Mouse (Mus musculus): ENCODE results near the gene BC025920. TPM values are rescaled to one million over a fixed set of nuclear protein-coding genes. Genes with fewer than 3 reads are reported as not detected.

The BC025920 gene
- total RNA-seq, 1 experiment from 2014 or later = 2.6 TPM

- DNase-seq = no peak
These were observed 36.8 kb downstream of the BC025920 start for GRCm38 (mm10) chr10:81642648-81643448.

- DNase-seq = peak; percentile 98
These were observed 37.5 kb downstream of the BC025920 start for GRCm38 (mm10) chr10:81643449-81644055.

- DNase-seq = no peak
These were observed 38.1 kb downstream of the BC025920 start for GRCm38 (mm10) chr10:81644162-81644561.

GRCm38 (mm10) chr10:81644716-81645115 lies 38.6 kb downstream of the BC025920 start:
- no peak for DNase-seq

GRCm38 (mm10) chr10:81645391-81645790 lies 39.3 kb downstream of the BC025920 start:
- DNase-seq = no peak

- DNase-seq = peak; percentile 62
These were observed 40.0 kb downstream of the BC025920 start for GRCm38 (mm10) chr10:81646015-81646555.

- DNase-seq = peak; percentile 77
These were observed 43.0 kb downstream of the BC025920 start, which contains the start of gene Gm10778 for GRCm38 (mm10) chr10:81648803-81649775. Gene Gm10778 (plus strand): TSS chr10:81649059.

GRCm38 (mm10) chr10:81655178-81655577 lies 49.1 kb downstream of the BC025920 start:
- DNase-seq = no peak

- no peak for DNase-seq
These were observed 50.1 kb downstream of the BC025920 start for GRCm38 (mm10) chr10:81656174-81656573.

Other genes with a start within 250 kb of the BC025920 start
- 14.3 and 21.6 TPM in 2 replicates for gene Mfsd12, start 248.8 kb upstream of the BC025920 start, total RNA-seq (2021)
- gene 4930404N11Rik, start 240.5 kb upstream of the BC025920 start, total RNA-seq (2021) = 1.4 and 2.4 TPM in 2 replicates
- gene Fzr1, start 227.8 kb upstream of the BC025920 start, total RNA-seq (2021) = 49.3 and 51.6 TPM in 2 replicates
- 48.4 and 52.7 TPM in 2 replicates for gene Dohh, start 221.8 kb upstream of the BC025920 start, total RNA-seq (2021)
- gene Gm48551, start 221.8 kb upstream of the BC025920 start, total RNA-seq (2021) = 1.7 TPM in 2 replicates
- 1.5 TPM in 1 of 2 replicates, not detected in the other for gene Gm48552, start 217.3 kb upstream of the BC025920 start, total RNA-seq (2021)
- gene Smim24, start 213.2 kb upstream of the BC025920 start, total RNA-seq (2021) = 1.4 TPM in 1 of 2 replicates, not detected in the other
- 100 and 129 TPM in 2 replicates for gene Nfic, start 150.6 kb upstream of the BC025920 start, total RNA-seq (2021)
- gene Celf5, start 123.6 kb upstream of the BC025920 start, total RNA-seq (2021) = 0.43 and 1.2 TPM in 2 replicates
- gene Ncln, start 109.9 kb upstream of the BC025920 start, total RNA-seq (2021) = 120 and 128 TPM in 2 replicates
- gene S1pr4, start 106.1 kb upstream of the BC025920 start, total RNA-seq (2021) = 0.85 and 1.4 TPM in 2 replicates
- 0.61 TPM in 1 of 2 replicates, not detected in the other for gene Gna15, start 82.0 kb upstream of the BC025920 start, total RNA-seq (2021)
- 76.8 and 77.9 TPM in 2 replicates for gene Gna11, start 61.1 kb upstream of the BC025920 start, total RNA-seq (2021)
- gene Aes, start 46.8 kb upstream of the BC025920 start, total RNA-seq (2021) = 983 and 1,070 TPM in 2 replicates
- gene Tle2, start 31.7 kb upstream of the BC025920 start, total RNA-seq (2021) = 52.8 and 67.8 TPM in 2 replicates
- 26.4 and 37.4 TPM in 2 replicates for gene Tle6, start 5.2 kb upstream of the BC025920 start, total RNA-seq (2021)
- gene Sirt6, start 21.5 kb downstream of the BC025920 start, total RNA-seq (2021) = 28.3 and 30.2 TPM in 2 replicates
- 30.5 and 37.8 TPM in 2 replicates for gene Ankrd24, start 22.3 kb downstream of the BC025920 start, total RNA-seq (2021)
- gene Gm10778, start 42.8 kb downstream of the BC025920 start, total RNA-seq (2021) = 3.2 and 3.6 TPM in 2 replicates
- gene Zfp433, start 98.6 kb downstream of the BC025920 start, total RNA-seq (2021) = 6.9 and 9.4 TPM in 2 replicates
- gene Gm3055, start 164.9 kb downstream of the BC025920 start, total RNA-seq (2021) = 3.7 and 3.9 TPM in 2 replicates
- gene Gm4767, start 205.9 kb downstream of the BC025920 start, total RNA-seq (2021) = 1.6 and 2.1 TPM in 2 replicates